Mouse (Mus musculus): ENCODE results near the gene Smc2. TPM values are rescaled to one million over a fixed set of nuclear protein-coding genes. Genes with fewer than 3 reads are reported as not detected.
"Not testable (repeated sequence)": the region's sequence is repeated elsewhere in the genome, so short reads cannot be mapped to it uniquely, and the experiment has no call there.

Gene Smc2
- polyA plus RNA-seq, 1 experiment from 2014 or later = 168 TPM

GRCm38 (mm10) chr4:52473431-52473830 lies 34.4 kb downstream of the Smc2 start:
- Histone ChIP-seq H3K9me3 (ENCODE audit: control insufficient read depth, low read length) (no peaks in the 10 kb centered on the region), H3K36me3 (ENCODE audit: control insufficient read depth, insufficient read depth, low read length) (no peaks in the 10 kb centered on the region; the same call in 1 of the 2 replicates), H3K27ac (ENCODE audit: low read depth, low read length) (no peak overlapping the region), H3K4me2 (ENCODE audit: low read depth) (no peak overlapping the region), H3K4me3 (ENCODE audit: low read depth, low read length) (no peak overlapping the region), H3K9ac (ENCODE audit: low read length) (no peak overlapping the region), H3K27me3 (ENCODE audit: control insufficient read depth, insufficient read depth, low read length) (no peaks in the 10 kb centered on the region), H3K4me1 (ENCODE audit: control insufficient read depth, insufficient read depth, low read length) (no peaks in the 10 kb centered on the region)
- no peak for ATAC-seq (ENCODE audit: insufficient read depth, low FRiP score, low TSS enrichment)
- no peak for DNase-seq (ENCODE audit: low spot score)
- 92% methylated on average over 3 of the region's 3 CpGs for WGBS

- WGBS = 97% methylated on average over 4 of the region's 4 CpGs
- Histone ChIP-seq H3K4me1 (ENCODE audit: control insufficient read depth, insufficient read depth, low read length) (no peaks in the 10 kb centered on the region), H3K36me3 (ENCODE audit: control insufficient read depth, insufficient read depth, low read length) (no peaks in the 10 kb centered on the region), H3K4me2 (ENCODE audit: low read depth) (no peak overlapping the region), H3K27ac (ENCODE audit: low read depth, low read length) (no peak overlapping the region), H3K9me3 (ENCODE audit: control insufficient read depth, low read length) (no peaks in the 10 kb centered on the region), H3K9ac (ENCODE audit: low read length) (no peak overlapping the region), H3K4me3 (ENCODE audit: low read depth, low read length) (no peak overlapping the region), H3K27me3 (ENCODE audit: control insufficient read depth, insufficient read depth, low read length) (no peaks in the 10 kb centered on the region)
- DNase-seq (ENCODE audit: low spot score) (no peak), ATAC-seq (ENCODE audit: insufficient read depth, low FRiP score, low TSS enrichment) (no peak)
Measured at GRCm38 (mm10) chr4:52487486-52487885, 48.4 kb downstream of the Smc2 start.

- H3K4me2 ChIP-seq (ENCODE audit: low read depth); H3K27me3 ChIP-seq (ENCODE audit: control insufficient read depth, insufficient read depth, low read length); H3K9ac ChIP-seq (ENCODE audit: low read length); ATAC-seq (ENCODE audit: insufficient read depth, low FRiP score, low TSS enrichment); H3K9me3 ChIP-seq (ENCODE audit: control insufficient read depth, low read length); DNase-seq (ENCODE audit: low spot score); H3K4me3 ChIP-seq (ENCODE audit: low read depth, low read length); H3K4me1 ChIP-seq (ENCODE audit: control insufficient read depth, insufficient read depth, low read length); H3K36me3 ChIP-seq (ENCODE audit: control insufficient read depth, insufficient read depth, low read length); H3K27ac ChIP-seq (ENCODE audit: low read depth, low read length): not testable (repeated sequence)
- WGBS = 93% methylated on average over 10 of the region's 10 CpGs
Measured at GRCm38 (mm10) chr4:52497144-52497543, 58.1 kb downstream of the Smc2 start, which contains the start of gene Vma21-ps. Gene Vma21-ps (minus strand): TSS chr4:52497244.

- ATAC-seq (ENCODE audit: insufficient read depth, low FRiP score, low TSS enrichment) (no peak), DNase-seq (ENCODE audit: low spot score) (peak; percentile 11)
- Histone ChIP-seq H3K9me3 (ENCODE audit: control insufficient read depth, low read length) (no peaks in the 10 kb centered on the region), H3K9ac (ENCODE audit: low read length) (no peak overlapping the region), H3K4me2 (ENCODE audit: low read depth) (no peak overlapping the region), H3K4me1 (ENCODE audit: control insufficient read depth, insufficient read depth, low read length) (no peaks in the 10 kb centered on the region), H3K36me3 (ENCODE audit: control insufficient read depth, insufficient read depth, low read length) (no peaks in the 10 kb centered on the region), H3K27ac (ENCODE audit: low read depth, low read length) (no peak overlapping the region), H3K4me3 (ENCODE audit: low read depth, low read length) (no peak overlapping the region), H3K27me3 (ENCODE audit: control insufficient read depth, insufficient read depth, low read length) (no peaks in the 10 kb centered on the region)
- 14% methylated on average over 4 of the region's 4 CpGs for WGBS
Measured at GRCm38 (mm10) chr4:52517580-52517979, 78.5 kb downstream of the Smc2 start.

GRCm38 (mm10) chr4:52519301-52519700 lies 80.3 kb downstream of the Smc2 start:
- no peaks in the 10 kb centered on the region for H3K9me3 ChIP-seq (ENCODE audit: control insufficient read depth, low read length)
- no peaks in the 10 kb centered on the region for H3K27me3 ChIP-seq (ENCODE audit: control insufficient read depth, insufficient read depth, low read length)
- H3K9ac ChIP-seq (ENCODE audit: low read length) = no peak overlapping the region
- no peaks in the 10 kb centered on the region for H3K36me3 ChIP-seq (ENCODE audit: control insufficient read depth, insufficient read depth, low read length)
- no peak overlapping the region for H3K27ac ChIP-seq (ENCODE audit: low read depth, low read length)
- no peak for ATAC-seq (ENCODE audit: insufficient read depth, low FRiP score, low TSS enrichment)
- H3K4me2 ChIP-seq (ENCODE audit: low read depth) = no peak overlapping the region
- no peak overlapping the region for H3K4me3 ChIP-seq (ENCODE audit: low read depth, low read length)
- no peak for DNase-seq (ENCODE audit: low spot score)
- H3K4me1 ChIP-seq (ENCODE audit: control insufficient read depth, insufficient read depth, low read length) = no peaks in the 10 kb centered on the region
- 95% methylated on average over 5 of the region's 5 CpGs for WGBS

- no peaks in the 10 kb centered on the region for H3K9me3 ChIP-seq (ENCODE audit: control insufficient read depth, low read length)
- H3K9ac ChIP-seq (ENCODE audit: low read length) = no peak overlapping the region
- no peak overlapping the region for H3K27ac ChIP-seq (ENCODE audit: low read depth, low read length)
- H3K4me3 ChIP-seq (ENCODE audit: low read depth, low read length) = no peak overlapping the region
- WGBS = 64% methylated on average over 5 of the region's 5 CpGs
- no peak for ATAC-seq (ENCODE audit: insufficient read depth, low FRiP score, low TSS enrichment)
- no peaks in the 10 kb centered on the region for H3K36me3 ChIP-seq (ENCODE audit: control insufficient read depth, insufficient read depth, low read length)
- H3K27me3 ChIP-seq (ENCODE audit: control insufficient read depth, insufficient read depth, low read length) = no peaks in the 10 kb centered on the region
- DNase-seq (ENCODE audit: low spot score) = no peak
- H3K4me2 ChIP-seq (ENCODE audit: low read depth) = no peak overlapping the region
- H3K4me1 ChIP-seq (ENCODE audit: control insufficient read depth, insufficient read depth, low read length) = no peaks in the 10 kb centered on the region
Measured at GRCm38 (mm10) chr4:52526464-52526863, 87.4 kb downstream of the Smc2 start.

GRCm38 (mm10) chr4:52530636-52531035 lies 91.6 kb downstream of the Smc2 start:
- no peak for ATAC-seq (ENCODE audit: insufficient read depth, low FRiP score, low TSS enrichment)
- no peak overlapping the region for H3K27ac ChIP-seq (ENCODE audit: low read depth, low read length)
- H3K9me3 ChIP-seq (ENCODE audit: control insufficient read depth, low read length) = no peaks in the 10 kb centered on the region
- H3K4me3 ChIP-seq (ENCODE audit: low read depth, low read length) = no peak overlapping the region
- H3K9ac ChIP-seq (ENCODE audit: low read length) = no peak overlapping the region
- H3K4me2 ChIP-seq (ENCODE audit: low read depth) = no peak overlapping the region
- H3K4me1 ChIP-seq (ENCODE audit: control insufficient read depth, insufficient read depth, low read length) = no peaks in the 10 kb centered on the region
- WGBS = 85% methylated on average over 2 of the region's 2 CpGs
- H3K27me3 ChIP-seq (ENCODE audit: control insufficient read depth, insufficient read depth, low read length) = no peaks in the 10 kb centered on the region
- no peaks in the 10 kb centered on the region for H3K36me3 ChIP-seq (ENCODE audit: control insufficient read depth, insufficient read depth, low read length)
- no peak for DNase-seq (ENCODE audit: low spot score)

Other genes with a start within 250 kb of the Smc2 start
- gene Vma21-ps, start 58.0 kb downstream of the Smc2 start, polyA plus RNA-seq (2014; fragmentation: Nextera tagmentation; extraction: Ambion mirVana) = not detected in 2 replicates
- not detected in 2 replicates for gene Toporsl, start 157.0 kb downstream of the Smc2 start, polyA plus RNA-seq (2014; fragmentation: Nextera tagmentation; extraction: Ambion mirVana)